Mouse (Mus musculus): ENCODE data around the gene Spata31d1b. TPM values are rescaled to one million over a fixed set of nuclear protein-coding genes. Genes with fewer than 3 reads are reported as not detected.
"Not testable (repeated sequence)": the region's sequence is repeated elsewhere in the genome, so short reads cannot be mapped to it uniquely, and the experiment has no call there.

Gene Spata31d1b
- polyA plus RNA-seq, 1 experiment from 2014 or later = not detected

- not testable (repeated sequence) for H3K27me3 ChIP-seq (ENCODE audit: control insufficient read depth, insufficient read depth, low read depth, low read length); ATAC-seq; H3K9me3 ChIP-seq (replicated peaks; ENCODE audit: control insufficient read depth, low read length, poor library complexity, severe bottlenecking); H3K36me3 ChIP-seq (ENCODE audit: control insufficient read depth, insufficient read depth, low read length); H3K4me2 ChIP-seq (ENCODE audit: low read length); H3K27ac ChIP-seq (ENCODE audit: low read length); H3K4me1 ChIP-seq (ENCODE audit: control insufficient read depth, insufficient read depth, low read length); H3K9ac ChIP-seq (ENCODE audit: low read depth, low read length); H3K4me3 ChIP-seq (ENCODE audit: low read depth, low read length)
- 25% methylated on average over 6 of the region's 6 CpGs for WGBS
These were observed 22.3 kb downstream of the Spata31d1b start for GRCm38 (mm10) chr13:59734347-59734746.

- 28% methylated on average over 3 of the region's 3 CpGs for WGBS
- Histone ChIP-seq H3K27me3 (ENCODE audit: control insufficient read depth, insufficient read depth, low read depth, low read length) (no peaks in the 10 kb centered on the region), H3K27ac (ENCODE audit: low read length) (no peak overlapping the region), H3K4me3 (ENCODE audit: low read depth, low read length) (no peak overlapping the region), H3K36me3 (ENCODE audit: control insufficient read depth, insufficient read depth, low read length) (no peaks in the 10 kb centered on the region), H3K9ac (ENCODE audit: low read depth, low read length) (no peak overlapping the region), H3K4me1 (ENCODE audit: control insufficient read depth, insufficient read depth, low read length) (no peaks in the 10 kb centered on the region), H3K4me2 (ENCODE audit: low read length) (no peak overlapping the region), H3K9me3 (replicated peaks; ENCODE audit: control insufficient read depth, low read length, poor library complexity, severe bottlenecking) (no peaks in the 10 kb centered on the region)
- peak; percentile 83 for ATAC-seq
These were observed 23.1 kb downstream of the Spata31d1b start for GRCm38 (mm10) chr13:59735190-59735589.

- H3K27me3 ChIP-seq (ENCODE audit: control insufficient read depth, insufficient read depth, low read depth, low read length) = no peaks in the 10 kb centered on the region
- no peaks in the 10 kb centered on the region for H3K36me3 ChIP-seq (ENCODE audit: control insufficient read depth, insufficient read depth, low read length)
- no peak overlapping the region for H3K9ac ChIP-seq (ENCODE audit: low read depth, low read length)
- H3K9me3 ChIP-seq (replicated peaks; ENCODE audit: control insufficient read depth, low read length, poor library complexity, severe bottlenecking) = no peaks in the 10 kb centered on the region
- no peak overlapping the region for H3K4me3 ChIP-seq (ENCODE audit: low read depth, low read length)
- WGBS = 85% methylated on average over 2 of the region's 2 CpGs
- H3K4me2 ChIP-seq (ENCODE audit: low read length) = no peak overlapping the region
- H3K4me1 ChIP-seq (ENCODE audit: control insufficient read depth, insufficient read depth, low read length) = no peaks in the 10 kb centered on the region
- no peak for ATAC-seq
- H3K27ac ChIP-seq (ENCODE audit: low read length) = no peak overlapping the region
These were observed 26.4 kb downstream of the Spata31d1b start for GRCm38 (mm10) chr13:59738455-59738854.

GRCm38 (mm10) chr13:59739397-59739796 is 27.3 kb downstream of the Spata31d1b start:
- Histone ChIP-seq H3K4me3 (ENCODE audit: low read depth, low read length) (no peak overlapping the region), H3K27me3 (ENCODE audit: control insufficient read depth, insufficient read depth, low read depth, low read length) (no peaks in the 10 kb centered on the region), H3K9me3 (replicated peaks; ENCODE audit: control insufficient read depth, low read length, poor library complexity, severe bottlenecking) (no peaks in the 10 kb centered on the region), H3K36me3 (ENCODE audit: control insufficient read depth, insufficient read depth, low read length) (no peaks in the 10 kb centered on the region), H3K27ac (ENCODE audit: low read length) (no peak overlapping the region), H3K9ac (ENCODE audit: low read depth, low read length) (no peak overlapping the region), H3K4me2 (ENCODE audit: low read length) (no peak overlapping the region), H3K4me1 (ENCODE audit: control insufficient read depth, insufficient read depth, low read length) (no peaks in the 10 kb centered on the region)
- 95% methylated on average over 4 of the region's 4 CpGs for WGBS
- ATAC-seq = no peak

- ATAC-seq = no peak
- H3K27ac ChIP-seq (ENCODE audit: low read length) = no peak overlapping the region
- 94% methylated on average over 11 of the region's 11 CpGs for WGBS
These were observed 29.0 kb downstream of the Spata31d1b start for GRCm38 (mm10) chr13:59741096-59741495.

GRCm38 (mm10) chr13:59741697-59742096 is 29.6 kb downstream of the Spata31d1b start:
- WGBS = 76% methylated on average over 10 of the region's 10 CpGs
- H3K4me2 ChIP-seq (ENCODE audit: low read length) = no peak overlapping the region
- no peaks in the 10 kb centered on the region for H3K4me1 ChIP-seq (ENCODE audit: control insufficient read depth, insufficient read depth, low read length)
- H3K27me3 ChIP-seq (ENCODE audit: control insufficient read depth, insufficient read depth, low read depth, low read length) = no peaks in the 10 kb centered on the region
- no peak overlapping the region for H3K9ac ChIP-seq (ENCODE audit: low read depth, low read length)
- no peak for ATAC-seq
- H3K9me3 ChIP-seq (replicated peaks; ENCODE audit: control insufficient read depth, low read length, poor library complexity, severe bottlenecking) = no peaks in the 10 kb centered on the region
- no peaks in the 10 kb centered on the region for H3K36me3 ChIP-seq (ENCODE audit: control insufficient read depth, insufficient read depth, low read length)
- H3K4me3 ChIP-seq (ENCODE audit: low read depth, low read length) = no peak overlapping the region
- no peak overlapping the region for H3K27ac ChIP-seq (ENCODE audit: low read length)

More at GRCm38 (mm10) chr13:59741096-59741495, 29.0 kb downstream of the Spata31d1b start:
- Histone ChIP-seq H3K4me3 (ENCODE audit: low read depth, low read length) (no peak overlapping the region), H3K4me1 (ENCODE audit: control insufficient read depth, insufficient read depth, low read length) (no peaks in the 10 kb centered on the region), H3K9me3 (replicated peaks; ENCODE audit: control insufficient read depth, low read length, poor library complexity, severe bottlenecking) (no peaks in the 10 kb centered on the region), H3K36me3 (ENCODE audit: control insufficient read depth, insufficient read depth, low read length) (no peaks in the 10 kb centered on the region), H3K4me2 (ENCODE audit: low read length) (no peak overlapping the region), H3K9ac (ENCODE audit: low read depth, low read length) (no peak overlapping the region), H3K27me3 (ENCODE audit: control insufficient read depth, insufficient read depth, low read depth, low read length) (no peaks in the 10 kb centered on the region)

- H3K9ac ChIP-seq (ENCODE audit: low read depth, low read length) = no peak overlapping the region
- no peaks in the 10 kb centered on the region for H3K36me3 ChIP-seq (ENCODE audit: control insufficient read depth, insufficient read depth, low read length)
- no peak overlapping the region for H3K4me3 ChIP-seq (ENCODE audit: low read depth, low read length)
- H3K4me2 ChIP-seq (ENCODE audit: low read length) = no peak overlapping the region
- no peak for ATAC-seq
- no peak overlapping the region for H3K27ac ChIP-seq (ENCODE audit: low read length)
- H3K4me1 ChIP-seq (ENCODE audit: control insufficient read depth, insufficient read depth, low read length) = no peaks in the 10 kb centered on the region
- WGBS = 87% methylated on average over 6 of the region's 6 CpGs
- no peaks in the 10 kb centered on the region for H3K27me3 ChIP-seq (ENCODE audit: control insufficient read depth, insufficient read depth, low read depth, low read length)
- H3K9me3 ChIP-seq (replicated peaks; ENCODE audit: control insufficient read depth, low read length, poor library complexity, severe bottlenecking) = no peaks in the 10 kb centered on the region
These were observed 33.4 kb downstream of the Spata31d1b start for GRCm38 (mm10) chr13:59745462-59745861.

- WGBS = 71% methylated on average over 6 of the region's 6 CpGs
- no peaks in the 10 kb centered on the region for H3K4me1 ChIP-seq (ENCODE audit: control insufficient read depth, insufficient read depth, low read length)
- H3K27me3 ChIP-seq (ENCODE audit: control insufficient read depth, insufficient read depth, low read depth, low read length) = no peaks in the 10 kb centered on the region
- H3K9me3 ChIP-seq (replicated peaks; ENCODE audit: control insufficient read depth, low read length, poor library complexity, severe bottlenecking) = no peaks in the 10 kb centered on the region
- no peak overlapping the region for H3K4me3 ChIP-seq (ENCODE audit: low read depth, low read length)
- H3K27ac ChIP-seq (ENCODE audit: low read length) = no peak overlapping the region
- H3K36me3 ChIP-seq (ENCODE audit: control insufficient read depth, insufficient read depth, low read length) = no peaks in the 10 kb centered on the region
- H3K9ac ChIP-seq (ENCODE audit: low read depth, low read length) = no peak overlapping the region
- no peak overlapping the region for H3K4me2 ChIP-seq (ENCODE audit: low read length)
- no peak for ATAC-seq
These were observed 34.1 kb downstream of the Spata31d1b start for GRCm38 (mm10) chr13:59746164-59746563.

GRCm38 (mm10) chr13:59746711-59747110 is 34.6 kb downstream of the Spata31d1b start, which contains the start of gene 1700014D04Rik:
Gene 1700014D04Rik (minus strand): TSS chr13:59746752.
- H3K4me3 ChIP-seq (ENCODE audit: low read depth, low read length) = no peak within 1 kb of the TSS
- no peaks in the 10 kb centered on the region for H3K9me3 ChIP-seq (replicated peaks; ENCODE audit: control insufficient read depth, low read length, poor library complexity, severe bottlenecking)
- no peak within 1 kb of the TSS for H3K4me2 ChIP-seq (ENCODE audit: low read length)
- H3K4me1 ChIP-seq (ENCODE audit: control insufficient read depth, insufficient read depth, low read length) = no peaks in the 10 kb centered on the region
- H3K36me3 ChIP-seq (ENCODE audit: control insufficient read depth, insufficient read depth, low read length) = no peaks in the 10 kb centered on the region
- no peak for ATAC-seq
- H3K27ac ChIP-seq (ENCODE audit: low read length) = no peak within 1 kb of the TSS
- WGBS = 81% methylated on average over 9 of the region's 9 CpGs
- H3K27me3 ChIP-seq (ENCODE audit: control insufficient read depth, insufficient read depth, low read depth, low read length) = no peaks in the 10 kb centered on the region
- H3K9ac ChIP-seq (ENCODE audit: low read depth, low read length) = no peak within 1 kb of the TSS
